Mouse (Mus musculus) neutrophil, adult 65 days (primary cell): ENCODE results near the gene Slc9a8. TPM values are rescaled to one million over a fixed set of nuclear protein-coding genes. Genes with fewer than 3 reads are reported as not detected.

Experiments
- total RNA-seq: library from RNA; stranded (reverse); gene quantifications from 2 replicates; pipeline ENCODE4 v1.2.4, GENCODE M21; 2023

Gene Slc9a8
- 39.5 and 57.4 TPM in 2 replicates for total RNA-seq

DNA sequence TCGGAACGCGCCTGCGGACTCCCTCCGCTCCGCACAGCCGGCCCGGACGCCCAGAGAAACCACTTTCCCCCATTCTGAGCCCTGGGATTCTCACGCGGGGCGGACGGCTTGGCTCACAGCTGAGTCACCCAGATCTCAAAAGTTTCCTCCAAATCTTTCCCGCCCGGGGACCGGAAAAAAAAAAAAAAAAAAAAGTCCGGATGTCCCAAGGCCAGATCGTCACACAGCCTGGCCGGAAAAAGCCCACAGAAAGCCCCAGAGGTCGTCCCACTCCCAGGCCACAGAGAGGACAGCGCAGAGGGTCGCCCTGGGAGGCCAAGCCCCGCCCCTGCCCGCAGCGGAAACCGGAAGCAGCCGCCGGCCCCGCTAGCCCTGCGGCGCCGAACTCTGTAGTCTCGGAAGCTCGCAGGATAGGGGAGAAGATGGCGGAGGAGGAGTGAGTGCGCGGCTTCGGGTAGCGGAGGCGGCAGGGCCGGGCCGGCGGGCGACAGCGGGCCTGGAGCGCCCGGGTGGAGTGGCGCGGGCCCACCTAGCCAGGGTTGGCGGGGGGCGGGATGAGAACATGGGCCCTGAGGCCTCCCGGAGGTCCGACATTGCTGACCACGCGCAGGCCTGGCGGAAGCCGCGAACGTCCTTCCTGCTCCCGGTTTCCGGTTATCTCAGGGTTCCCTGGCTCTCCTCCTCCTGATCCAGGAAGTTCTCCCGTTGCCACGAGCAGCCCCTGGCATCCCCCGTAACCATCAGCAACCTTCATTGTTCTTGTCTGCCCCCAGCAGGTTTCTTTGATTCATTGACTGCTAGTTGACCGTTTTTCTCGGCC is at the start of gene Slc9a8:
Gene Slc9a8 (plus strand): TSS at position 383 of the 820 bp plus-strand sequence.

GRCm38 (mm10) chr2:167491757-167492708 is 70.5 kb downstream of the Slc9a8 start, which contains the start of gene Rnf114:
TSS of gene Rnf114 (plus strand) at chr2:167492645.

GRCm38 (mm10) chr2:167492713-167493636 is 71.5 kb downstream of the Slc9a8 start, which contains the start of gene Spata2:
TSS of gene Spata2 (minus strand) at chr2:167492887.

Other genes starting within 250 kb of the Slc9a8 start
- gene Kcnb1, start 231.6 kb upstream of the Slc9a8 start, total RNA-seq: 0.09 TPM in 1 of 2 replicates, not detected in the other
- gene Ptgis, start 181.1 kb upstream of the Slc9a8 start, total RNA-seq: 0.66 TPM in 1 of 2 replicates, not detected in the other
- 24.7 and 30.2 TPM in 2 replicates for gene B4galt5, start 72.5 kb upstream of the Slc9a8 start, total RNA-seq
- gene Rnf114, start 70.9 kb downstream of the Slc9a8 start, total RNA-seq: 63.0 and 66.4 TPM in 2 replicates
- 72.2 and 73.4 TPM in 2 replicates for gene Spata2, start 71.2 kb downstream of the Slc9a8 start, total RNA-seq
- 2.2 and 4.9 TPM in 2 replicates for gene Snai1, start 116.5 kb downstream of the Slc9a8 start, total RNA-seq
- 59.8 and 67.6 TPM in 2 replicates for gene Ube2v1, start 210.4 kb downstream of the Slc9a8 start, total RNA-seq
- gene Gm20431, start 239.8 kb downstream of the Slc9a8 start, total RNA-seq: 18.9 and 22.7 TPM in 2 replicates